Mouse (Mus musculus) liver, embryonic 14.5 days (tissue): Measurements from ENCODE around the gene Naaladl1. TPM values are rescaled to one million over a fixed set of nuclear protein-coding genes. Genes with fewer than 3 reads are reported as not detected.

Source experiments
- ATAC-seq: fragments of 200-750 bp; cut with Nextera tagmentation; 2 replicates; pipeline ENCODE4 v1.8.0; 2017; ENCODE audit warnings: moderate number of reproducible peaks, mild to moderate bottlenecking, moderate library complexity; ENCODE audit not compliant: insufficient read depth
- DNase-seq, 3 experiments: peaks; one replicate each; pipeline ENCODE4 v3.0.0-alpha.2; 2012 to 2013; ENCODE audit warnings: low read depth in 3 of 3, low spot score in 3 of 3
- H3K27ac ChIP-seq: fragments of 300-500 bp; sonication (generic); 2 replicates; pipeline ENCODE4 v1.5.1; 2014; ENCODE audit warnings: moderate library complexity, mild to moderate bottlenecking, control low read depth, inconsistent platforms
- H3K27me3 ChIP-seq: fragments of 300-500 bp; sonication (generic); 2 replicates; pipeline ENCODE4 v1.6.1; 2014; ENCODE audit warnings: mild to moderate bottlenecking, low read length, moderate library complexity; ENCODE audit not compliant: control insufficient read depth, insufficient read depth
- H3K36me3 ChIP-seq: fragments of 300-500 bp; sonication (generic); replicated peaks from 2 replicates; pipeline ENCODE4 v1.6.1; 2014; ENCODE audit warnings: low read depth; ENCODE audit not compliant: control insufficient read depth, insufficient read depth
- H3K4me1 ChIP-seq, 2 experiments: fragments of 200-500 bp in 1 of 2; fragments of 300-500 bp in 1 of 2; sonication (generic) in 1 of 2; replicated peaks; 2 replicates each; pipeline ENCODE4 v1.6.1; 2012 to 2014; ENCODE audit warnings: antibody characterized with exemption in 1 of 2, inconsistent platforms in 1 of 2, low read length in 1 of 2; ENCODE audit not compliant: control insufficient read depth in 2 of 2, insufficient read depth in 2 of 2
- H3K4me2 ChIP-seq: fragments of 300-500 bp; sonication (generic); 2 replicates; pipeline ENCODE4 v1.6.1; 2014; ENCODE audit warnings: low read depth, mild to moderate bottlenecking, control low read depth, moderate library complexity
- H3K4me3 ChIP-seq, 2 experiments: fragments of 200-500 bp in 1 of 2; fragments of 300-500 bp in 1 of 2; sonication (generic) in 1 of 2; 2 replicates each; pipeline ENCODE4 v1.5.1; 2012 to 2014; ENCODE audit warnings: low read depth in 2 of 2, low read length in 2 of 2, mild to moderate bottlenecking in 2 of 2, control low read depth in 1 of 2, inconsistent platforms in 1 of 2, moderate library complexity in 1 of 2; ENCODE audit not compliant: insufficient read depth in 1 of 2
- H3K9ac ChIP-seq: fragments of 300-500 bp; sonication (generic); replicated peaks from 2 replicates; pipeline ENCODE4 v1.6.1; 2014; ENCODE audit warnings: mild to moderate bottlenecking, control low read depth, moderate library complexity
- H3K9me3 ChIP-seq: fragments of 300-500 bp; sonication (generic); 2 replicates; pipeline ENCODE4 v1.6.1; 2016; ENCODE audit warnings: low read length, mixed read lengths; ENCODE audit not compliant: control insufficient read depth
- CTCF ChIP-seq: IDR thresholded peaks from 2 replicates; pipeline ENCODE4 v1.5.1; 2016; ENCODE audit warnings: antibody characterized with exemption, low read depth, control low read depth
- EP300 ChIP-seq: IDR thresholded peaks from 2 replicates; pipeline ENCODE4 v1.6.1; 2016; ENCODE audit warnings: antibody characterized with exemption, low read depth
- WGBS: fragments of 180-500 bp; shearing (Covaris S2); extraction: QIAGEN DNeasy Blood & Tissue Kit; methylation state at CpG from one replicate; pipeline ENCODE4 v1.1.7; 2014; ENCODE audit not compliant: insufficient replicate concordance; 5-methylcytosine and 5-hydroxymethylcytosine counted together
- polyA plus RNA-seq, 2 experiments: library from polyadenylated mRNA; depleted of rRNA in 1 of 2; stranded (reverse) in 1 of 2; unstranded in 1 of 2; fragments of >200 nt; fragmentation: Nextera tagmentation in 1 of 2; extraction: Ambion mirVana in 1 of 2; gene quantifications; 2 replicates each; pipeline versions ENCODE4 v1.2.1 to v1.2.3; 2012 to 2014

Naaladl1 gene
- polyA plus RNA-seq, 2 experiments, result 1.1 to 4.3 TPM

GRCm38 (mm10) chr19:6061021-6061533 is 44.5 kb upstream of the Naaladl1 start, which contains the start of gene Znhit2:
Znhit2 (plus strand) TSS chr19:6061192.
- Histone ChIP-seq H3K36me3 (peaks cover 24% of the 10 kb centered on the region), H3K27me3 (no peaks in the 10 kb centered on the region), H3K4me2 (peak within 1 kb of the TSS; percentile 86), H3K4me1 (peaks cover 22 to 24% of the 10 kb centered on the region in 2 experiments), H3K4me3 (peak within 1 kb of the TSS; percentile 66 to 97), H3K9ac (peak within 1 kb of the TSS; percentile 92), H3K27ac (peak within 1 kb of the TSS; percentile 94), H3K9me3 (no peaks in the 10 kb centered on the region)
- DNase-seq, result peak; percentile 91
- under 1% methylated on average over 58 of the region's 58 CpGs for WGBS
- TF ChIP-seq CTCF (peak; percentile 31), EP300 (peak; percentile 14; the same call in 1 of the 2 replicates)
- peak; percentile 69 for ATAC-seq

- Histone ChIP-seq H3K36me3 (peaks cover 20% of the 10 kb centered on the region), H3K4me3 (peak overlapping the region; percentile 66 to 97), H3K4me1 (peaks cover 17 to 19% of the 10 kb centered on the region in 2 experiments), H3K4me2 (peak overlapping the region; percentile 86), H3K27ac (peak overlapping the region; percentile 94), H3K9ac (peak overlapping the region; percentile 92), H3K9me3 (no peaks in the 10 kb centered on the region), H3K27me3 (no peaks in the 10 kb centered on the region)
- TF ChIP-seq CTCF, result 0 out of 2 replicates have a peak, but pooled peaks have one; percentile 14
- 0 out of 2 replicates have a peak, but pooled peaks have one; percentile 8 for TF ChIP-seq EP300
- under 1% methylated on average over 44 of the region's 44 CpGs for WGBS
- DNase-seq (no peak), ATAC-seq (peak; percentile 5; the same call in 1 of the 2 replicates)
These were observed 43.8 kb upstream of the Naaladl1 start for GRCm38 (mm10) chr19:6061641-6062302.

- DNase-seq, result no peak
- peaks cover 16 to 20% of the 10 kb centered on the region in 2 experiments for H3K4me1 ChIP-seq
- WGBS, result 46% methylated on average over 5 of the region's 5 CpGs
These were observed 43.2 kb upstream of the Naaladl1 start for GRCm38 (mm10) chr19:6062418-6062817.

GRCm38 (mm10) chr19:6063081-6063480 is 42.5 kb upstream of the Naaladl1 start:
- H3K9me3 ChIP-seq, result no peaks in the 10 kb centered on the region
- H3K4me2 ChIP-seq, result peak overlapping the region; percentile 86
- ATAC-seq, result no peak
- no peak for TF ChIP-seq CTCF
- TF ChIP-seq EP300, result no peak
- 78% methylated on average over 6 of the region's 6 CpGs for WGBS
- peak overlapping the region in 1 of 2 experiments; percentile 97; a peak in 1 of 4 replicates for H3K4me3 ChIP-seq
- no peak overlapping the region; the same call in 1 of the 2 replicates for H3K9ac ChIP-seq
- DNase-seq, result no peak
- H3K4me1 ChIP-seq, result peaks cover 18 to 22% of the 10 kb centered on the region in 2 experiments
- H3K27me3 ChIP-seq, result no peaks in the 10 kb centered on the region
- peaks cover 20% of the 10 kb centered on the region for H3K36me3 ChIP-seq
- H3K27ac ChIP-seq, result no peak overlapping the region

More at GRCm38 (mm10) chr19:6062418-6062817, 43.2 kb upstream of the Naaladl1 start:
- ATAC-seq, result no peak
- Histone ChIP-seq H3K27ac (no peak overlapping the region; the same call in 1 of the 2 replicates), H3K9ac (peak overlapping the region; percentile 92), H3K27me3 (no peaks in the 10 kb centered on the region), H3K36me3 (peaks cover 20% of the 10 kb centered on the region), H3K4me2 (peak overlapping the region; percentile 86), H3K9me3 (no peaks in the 10 kb centered on the region), H3K4me3 (peak overlapping the region; percentile 66 to 97)
- no peak for TF ChIP-seq CTCF
- TF ChIP-seq EP300, result no peak

GRCm38 (mm10) chr19:6066571-6066970 is 39.0 kb upstream of the Naaladl1 start:
- WGBS, result 41% methylated on average over 5 of the region's 5 CpGs
- no peaks in the 10 kb centered on the region for H3K27me3 ChIP-seq
- no peak overlapping the region for H3K9ac ChIP-seq
- H3K9me3 ChIP-seq, result no peaks in the 10 kb centered on the region
- ATAC-seq, result no peak
- peak overlapping the region; percentile 51 to 60 for H3K4me3 ChIP-seq
- 0 out of 2 replicates have a peak, but pooled peaks cover 3% of the 10 kb centered on the region for H3K36me3 ChIP-seq
- peak overlapping the region; percentile 88 for H3K4me2 ChIP-seq
- peaks cover 11 to 14% of the 10 kb centered on the region in 2 experiments for H3K4me1 ChIP-seq
- H3K27ac ChIP-seq, result no peak overlapping the region
- TF ChIP-seq EP300, result no peak
- TF ChIP-seq CTCF, result no peak
- no peak for DNase-seq
